16 mouse cellular contexts compared by ENCODE assay signal in the genomic region with DNA sequence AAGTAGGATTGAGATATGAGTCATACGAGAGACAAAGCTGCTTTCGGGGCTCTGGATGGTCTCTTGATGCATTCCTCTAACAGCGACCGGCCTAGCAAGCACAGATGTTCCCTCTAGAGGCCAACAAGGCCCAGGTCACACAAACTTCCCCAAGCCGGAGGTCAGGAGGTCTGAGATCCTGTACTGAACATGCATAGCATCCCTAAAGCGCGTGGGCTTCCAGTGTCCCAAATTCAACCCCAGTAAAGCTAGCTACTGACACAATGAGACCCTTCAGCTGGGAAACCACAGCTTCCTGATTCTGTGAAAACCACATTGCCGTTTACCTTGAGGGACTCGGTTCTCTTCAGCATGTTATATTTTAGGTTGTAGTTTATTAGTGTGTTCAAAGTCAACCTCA.
DNase-seq lines count a peak whose midpoint lies in the region; ATAC-seq and TF ChIP-seq lines count a peak whose summit lies in the region.
"Had no signal": no experiment of that assay in that cellular context is flagged by ENCODE, and none has a peak within 500 bp of the region (broad histone marks: within the 10 kb centered on the region; RNA-seq: fewer than 3 reads in every experiment).

No protein-coding gene starts in this region.

- no peak overlapping the region for H3K4me3 ChIP-seq in layer of hippocampus, adult 2 months
- H3K4me3 ChIP-seq: embryonic facial prominence, embryonic 13.5 days; forebrain, embryonic 10.5 days; limb, embryonic 15.5 days had no signal

- TF ChIP-seq CTCF in layer of hippocampus, adult 2 months (conservative IDR thresholded peaks at IDR 0.05): 0 out of 2 replicates have a peak, but pooled peaks have one; percentile 6

- ATAC-seq in megakaryocyte progenitor cell, adult 5-6 weeks (replicated peaks; ENCODE audit: poor library complexity): peak; percentile 82
- ATAC-seq: midbrain, embryonic 16.5 days had no signal

- no peak overlapping the region for H3K27ac ChIP-seq in layer of hippocampus, adult 2 months
- H3K27ac ChIP-seq: embryonic facial prominence, embryonic 13.5 days; forebrain, embryonic 10.5 days; limb, embryonic 15.5 days had no signal

- no peak for DNase-seq in layer of hippocampus, adult 2 months (ENCODE audit: low spot score in 2 of 2)
- no peak for DNase-seq in layer of hippocampus, adult 9-11 months
- peak; percentile 83 for DNase-seq in MEL-GATA-1-ER (ENCODE audit: extremely low read depth, low read depth)
- peak; percentile 14 to 16 for DNase-seq in thymus, postnatal 36 days
- DNase-seq in adrenal gland, postnatal 25 days: no peak
- DNase-seq in adrenal gland, adult (ENCODE audit: inconsistent age in 2 of 2, low spot score in 1 of 2): no peak
- DNase-seq: adrenal gland, postnatal 10 days; cerebellum, adult 9-10 months; heart, postnatal 4 days; lung, embryonic 14.5 days; right cerebral cortex, postnatal 14 days had no signal

Comparison
In these comparisons a context has a peak if more than half of its experiments do, and no peak if none do; other contexts are left out.
1. DNase-seq: peak in MEL-GATA-1-ER (single experiment) and thymus, postnatal 36 days (2 of 2); none in layer of hippocampus, adult 2 months (0 of 2), layer of hippocampus, adult 9-11 months (single experiment), adrenal gland, postnatal 25 days (single experiment) and adrenal gland, adult (0 of 2).